Mouse (Mus musculus) thymus, postnatal 36 days (tissue): ENCODE data around the gene Pfkfb3.

Experiments
- DNase-seq, 2 experiments: peaks; one replicate each; pipeline ENCODE4 v3.0.0; 2022; ENCODE audit warnings: mixed read lengths in 2 of 2

Pfkfb3 gene

GRCm38 (mm10) chr2:11553471-11554400 is at the start of gene Pfkfb3:
Gene Pfkfb3, minus strand, starts transcription at chr2:11554077.
- peak; percentile 76 to 84 for DNase-seq

GRCm38 (mm10) chr2:11602506-11603489 is 48.9 kb upstream of the Pfkfb3 start:
- DNase-seq: peak; percentile 95 to 98

- DNase-seq: no peak
Observed at GRCm38 (mm10) chr2:11601795-11602194, 47.9 kb upstream of the Pfkfb3 start.

- no peak for DNase-seq
Observed at GRCm38 (mm10) chr2:11597906-11598305, 44.0 kb upstream of the Pfkfb3 start.

GRCm38 (mm10) chr2:11596690-11597089 is 42.8 kb upstream of the Pfkfb3 start:
- no peak for DNase-seq

- DNase-seq: no peak
Observed at GRCm38 (mm10) chr2:11587996-11588395, 34.1 kb upstream of the Pfkfb3 start.

GRCm38 (mm10) chr2:11579399-11579798 is 25.5 kb upstream of the Pfkfb3 start:
- no peak for DNase-seq

- no peak for DNase-seq
Observed at GRCm38 (mm10) chr2:11578187-11578586, 24.3 kb upstream of the Pfkfb3 start.

GRCm38 (mm10) chr2:11573684-11574083 is 19.8 kb upstream of the Pfkfb3 start:
- DNase-seq: no peak

GRCm38 (mm10) chr2:11571004-11571535 is 17.2 kb upstream of the Pfkfb3 start:
- no peak for DNase-seq

GRCm38 (mm10) chr2:11568471-11568870 is 14.6 kb upstream of the Pfkfb3 start:
- no peak for DNase-seq

GRCm38 (mm10) chr2:11567781-11568362 is 14.0 kb upstream of the Pfkfb3 start:
- DNase-seq: peak; percentile 62 to 67

- no peak for DNase-seq
Observed at GRCm38 (mm10) chr2:11566898-11567297, 13.0 kb upstream of the Pfkfb3 start.

GRCm38 (mm10) chr2:11566241-11566640 is 12.4 kb upstream of the Pfkfb3 start:
- no peak for DNase-seq

- no peak for DNase-seq
Observed at GRCm38 (mm10) chr2:11564768-11565167, 10.9 kb upstream of the Pfkfb3 start.

- DNase-seq: no peak
Observed at GRCm38 (mm10) chr2:11563256-11563655, 9.4 kb upstream of the Pfkfb3 start.

GRCm38 (mm10) chr2:11558654-11559053 is 4.8 kb upstream of the Pfkfb3 start:
- DNase-seq: no peak

GRCm38 (mm10) chr2:11557244-11557643 is 3.4 kb upstream of the Pfkfb3 start:
- DNase-seq: no peak

- no peak for DNase-seq
Observed at GRCm38 (mm10) chr2:11555316-11555715, 1.4 kb upstream of the Pfkfb3 start.

- DNase-seq: no peak
Observed at GRCm38 (mm10) chr2:11552966-11553451, 868 bp downstream of the Pfkfb3 start.

- DNase-seq: peak; percentile 43 to 51
Observed at GRCm38 (mm10) chr2:11552297-11552821, 1.5 kb downstream of the Pfkfb3 start.

- no peak for DNase-seq
Observed at GRCm38 (mm10) chr2:11551726-11552125, 2.2 kb downstream of the Pfkfb3 start.
